In the genomic region with DNA sequence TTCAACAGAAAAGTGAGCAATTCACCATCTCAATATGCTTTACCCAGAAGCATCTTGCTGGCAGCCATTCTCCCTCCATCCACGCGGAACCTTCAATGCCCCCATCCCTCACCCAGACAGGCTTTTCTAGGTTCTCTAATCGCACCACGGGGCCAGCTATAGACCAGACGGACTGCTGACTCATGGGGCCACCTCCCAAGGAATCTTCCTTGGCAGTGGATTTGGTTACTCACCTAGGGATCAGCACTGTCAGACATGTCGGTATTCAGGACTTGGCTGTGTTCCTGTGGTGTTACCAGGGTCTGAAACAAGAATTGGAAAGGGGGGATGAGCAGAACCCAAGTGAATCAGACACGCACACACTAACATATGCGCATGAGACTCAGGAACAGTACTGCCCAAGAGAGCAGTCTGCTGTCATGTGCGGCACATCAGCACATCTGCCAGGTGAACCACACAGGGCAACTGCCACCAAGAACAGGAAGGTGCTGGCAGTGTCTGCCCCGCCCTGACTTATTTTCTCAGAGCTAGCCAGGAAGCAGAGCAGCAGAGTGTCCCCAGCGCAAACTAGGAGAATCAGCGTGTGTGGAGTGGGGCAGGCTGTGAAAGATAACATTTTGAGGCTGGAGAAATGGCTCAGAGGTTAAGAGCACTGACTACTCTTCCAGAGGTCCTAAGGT, we compare ENCODE assay signal across 12 mouse cellular contexts. TPM values are rescaled to one million over a fixed set of nuclear protein-coding genes. Genes with fewer than 3 reads are reported as not detected.
DNase-seq lines count a peak whose midpoint lies in the region; ATAC-seq and TF ChIP-seq lines count a peak whose summit lies in the region.
"Had no signal": no experiment of that assay in that cellular context is flagged by ENCODE, and none has a peak within 500 bp of the region (broad histone marks: within the 10 kb centered on the region; RNA-seq: fewer than 3 reads in every experiment).

No protein-coding gene starts in this region.

- H3K36me3 ChIP-seq in heart, postnatal 0 days (replicated peaks; ENCODE audit: control insufficient read depth, insufficient read depth, low read length): no peaks in the 10 kb centered on the region; the same call in 1 of the 2 replicates
- H3K36me3 ChIP-seq in heart, embryonic 10.5 days: no peaks in the 10 kb centered on the region
- peaks cover 90% of the 10 kb centered on the region for H3K36me3 ChIP-seq in G1E (replicated peaks)
- H3K36me3 ChIP-seq: limb, embryonic 13.5 days had no signal

- H3K4me1 ChIP-seq in heart, postnatal 0 days (ENCODE audit: control insufficient read depth, insufficient read depth): peaks cover 30% of the 10 kb centered on the region
- peaks cover 33% of the 10 kb centered on the region for H3K4me1 ChIP-seq in heart, embryonic 10.5 days
- H3K4me1 ChIP-seq in G1E (ENCODE audit: insufficient read depth, low read depth, low read length): peaks cover 80% of the 10 kb centered on the region

- TF ChIP-seq CTCF in heart, postnatal 0 days (IDR thresholded peaks at IDR 0.05; ENCODE audit: low read depth): no peak
- TF ChIP-seq CTCF in G1E (IDR thresholded peaks at IDR 0.05; ENCODE audit: low read depth, low read length): no peak

- WGBS in heart, postnatal 0 days: 82% methylated on average over 12 of the region's 12 CpGs
- WGBS in heart, embryonic 10.5 days: 88% methylated on average over 12 of the region's 12 CpGs

- TF ChIP-seq EP300 in heart, postnatal 0 days (IDR thresholded peaks at IDR 0.05; ENCODE audit: low read depth): no peak

- H3K9me3 ChIP-seq in heart, postnatal 0 days (replicated peaks; ENCODE audit: control insufficient read depth, low read length): no peaks in the 10 kb centered on the region
- H3K9me3 ChIP-seq in heart, embryonic 10.5 days: no peaks in the 10 kb centered on the region
- no peaks in the 10 kb centered on the region for H3K9me3 ChIP-seq in G1E (replicated peaks)
- H3K9me3 ChIP-seq: limb, embryonic 13.5 days had no signal

- peak overlapping the region; percentile 13; the same call in 1 of the 2 replicates for H3K4me2 ChIP-seq in heart, postnatal 0 days (ENCODE audit: low read depth, low read length)
- H3K4me2 ChIP-seq: limb, embryonic 13.5 days had no signal

- no peaks in the 10 kb centered on the region for H3K27me3 ChIP-seq in heart, postnatal 0 days (ENCODE audit: control insufficient read depth, insufficient read depth, low read length)
- no peaks in the 10 kb centered on the region for H3K27me3 ChIP-seq in heart, embryonic 10.5 days (ENCODE audit: insufficient read depth, poor library complexity, severe bottlenecking)
- H3K27me3 ChIP-seq in G1E (ENCODE audit: insufficient read depth, low read length): no peaks in the 10 kb centered on the region
- H3K27me3 ChIP-seq: limb, embryonic 13.5 days had no signal

- no peak overlapping the region for H3K9ac ChIP-seq in heart, postnatal 0 days (replicated peaks; ENCODE audit: low read depth, low read length)
- H3K9ac ChIP-seq: limb, embryonic 13.5 days had no signal

- H3K4me3 ChIP-seq in heart, postnatal 0 days (ENCODE audit: low read depth, low read length): no peak overlapping the region
- H3K4me3 ChIP-seq in heart, embryonic 10.5 days: no peak overlapping the region
- no peak overlapping the region; the same call in 1 of the 2 replicates for H3K4me3 ChIP-seq in G1E (ENCODE audit: low read depth, low read length)
- H3K4me3 ChIP-seq: heart, adult 2 months; limb, embryonic 13.5 days; myocyte had no signal

- intact Hi-C loops in left cerebral cortex, postnatal 14 days (cut with DNase I): no loop called here

- no peak for DNase-seq in heart, postnatal 0 days (ENCODE audit: low spot score)
- DNase-seq in heart, embryonic 10.5 days (ENCODE audit: low spot score): no peak
- DNase-seq in G1E (ENCODE audit: low spot score): no peak
- peak; percentile 85 for DNase-seq in induced T-regulatory cell, adult 2 months (ENCODE audit: low read depth)
- peak; percentile 78 to 86 for DNase-seq in thymus, adult 18-20 months
- no peak for DNase-seq in right cerebral cortex, postnatal 36 days (ENCODE audit: low spot score in 2 of 2)
- no peak for DNase-seq in left cerebral cortex, postnatal 14 days (ENCODE audit: low spot score in 2 of 2)
- DNase-seq in cerebellum, postnatal 4 days (ENCODE audit: low spot score in 2 of 2): no peak
- DNase-seq: kidney, adult 8-10 months had no signal

- no peak overlapping the region for H3K27ac ChIP-seq in heart, postnatal 0 days (ENCODE audit: low read depth)
- no peak overlapping the region for H3K27ac ChIP-seq in heart, embryonic 10.5 days
- H3K27ac ChIP-seq: heart, adult 2 months had no signal

- no peak for ATAC-seq in heart, postnatal 0 days (ENCODE audit: insufficient read depth, low read depth)
- ATAC-seq in G1E (ENCODE audit: extremely low read depth, insufficient number of reproducible peaks, low FRiP score, poor library complexity, severe bottlenecking): peak; percentile 65

RNA-seq across cellular contexts. Expression of gene Sema4d, which starts 30.4 kb away (rescaled TPM):
- total RNA-seq in heart, postnatal 0 days (2014; rRNA removed; ENCODE audit: low replicate concordance): 11.6 and 12.6 TPM in 2 replicates
- polyA plus RNA-seq in heart, postnatal 0 days (2015; fragmentation: Nextera tagmentation; extraction: Ambion mirVana): 16.7 and 18.2 TPM in 2 replicates
- polyA plus RNA-seq in heart, embryonic 10.5 days (2016; fragmentation: Nextera tagmentation; extraction: Ambion mirVana): 8.7 and 13.1 TPM in 2 replicates
- 62.1 and 66.9 TPM in 2 replicates for total RNA-seq in G1E (2014; fragmentation: Nextera tagmentation)
- total RNA-seq in G1E (2017): 15.6 and 17.3 TPM in 2 replicates
- 58.6 and 64.7 TPM in 2 replicates for polyA plus RNA-seq in G1E (2012)
- total RNA-seq in left cerebral cortex, postnatal 14 days (2021): 100 to 1,000 TPM in 1 of 2 experiments, 10 to 100 TPM in 1; 93.1 to 112 TPM

Comparison
In these comparisons a context has a peak if more than half of its experiments do, and no peak if none do; other contexts are left out.
1. DNase-seq: peak in induced T-regulatory cell, adult 2 months (single experiment) and thymus, adult 18-20 months (2 of 2); none in heart, postnatal 0 days (single experiment), heart, embryonic 10.5 days (single experiment), G1E (single experiment), right cerebral cortex, postnatal 36 days (0 of 2), left cerebral cortex, postnatal 14 days (0 of 2) and cerebellum, postnatal 4 days (0 of 2).